Mouse (Mus musculus): ENCODE measurements around the gene Kcnj10. TPM values are rescaled to one million over a fixed set of nuclear protein-coding genes. Genes with fewer than 3 reads are reported as not detected.
A peak's percentile ranks its signal among the peaks of the same experiment; 100 is the strongest.

The Kcnj10 gene
- polyA plus RNA-seq, 1 experiment from 2014 or later, result 2.5 TPM

DNA sequence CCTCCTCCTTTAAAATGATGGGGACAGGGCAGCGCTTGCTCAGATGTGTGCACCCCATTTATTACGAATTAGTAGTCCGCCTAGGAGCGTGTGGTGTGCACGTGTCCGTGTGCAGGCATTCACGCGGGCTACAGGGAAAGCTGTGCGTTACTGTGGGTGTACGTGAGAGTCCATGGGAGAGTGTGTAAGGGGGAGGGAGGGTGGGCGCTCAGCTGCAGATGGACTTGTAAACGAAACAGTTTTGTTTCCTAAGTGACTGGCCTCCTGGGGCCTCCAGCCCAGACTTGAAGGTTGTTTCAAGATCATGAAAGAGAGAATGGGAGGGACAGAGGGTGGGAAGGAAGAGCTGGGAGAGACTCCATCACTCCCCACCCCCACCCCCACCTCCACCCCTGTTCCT is 39.8 kb upstream of the Kcnj10 start:
- H3K27me3 ChIP-seq (ENCODE audit: control insufficient read depth, insufficient read depth, low read depth, low read length), result no peaks in the 10 kb centered on the region
- no peaks in the 10 kb centered on the region for H3K36me3 ChIP-seq (ENCODE audit: control insufficient read depth, insufficient read depth, low read length)
- H3K27ac ChIP-seq (ENCODE audit: low read length), result peak overlapping the region; percentile 38; the same call in 1 of the 2 replicates
- H3K4me1 ChIP-seq (ENCODE audit: control insufficient read depth, insufficient read depth, low read length), result peaks cover 9% of the 10 kb centered on the region
- no peak overlapping the region for H3K9ac ChIP-seq (ENCODE audit: low read depth, low read length)
- no peak overlapping the region for H3K4me3 ChIP-seq (ENCODE audit: low read depth, low read length)
- WGBS, result 40% methylated on average over 12 of the region's 12 CpGs
- no peak overlapping the region for H3K4me2 ChIP-seq (ENCODE audit: low read length)
- H3K9me3 ChIP-seq (replicated peaks; ENCODE audit: control insufficient read depth, low read length, poor library complexity, severe bottlenecking), result no peaks in the 10 kb centered on the region
- ATAC-seq, result peak; percentile 31; the same call in 1 of the 2 replicates

DNA sequence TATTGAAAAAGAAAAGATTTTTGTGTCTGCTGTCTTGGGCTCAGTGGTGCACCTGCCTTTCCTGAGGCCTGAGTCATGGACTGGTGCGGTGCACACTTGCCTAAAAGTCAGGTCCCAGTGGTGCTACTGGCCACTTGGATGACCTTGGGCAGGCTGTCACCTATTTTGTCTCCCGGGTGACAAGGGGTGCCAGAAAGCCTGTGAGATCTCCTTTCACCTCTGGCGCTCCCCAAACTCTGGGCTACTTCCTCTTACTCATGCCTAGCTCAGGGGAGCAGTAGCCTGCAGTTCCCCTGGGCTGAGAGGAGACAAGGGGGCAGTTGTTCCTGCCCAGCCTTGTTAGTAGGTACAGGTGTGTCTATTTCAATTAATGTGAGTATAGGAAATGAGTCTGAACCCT is 38.7 kb upstream of the Kcnj10 start:
- Histone ChIP-seq H3K27me3 (ENCODE audit: control insufficient read depth, insufficient read depth, low read depth, low read length) (no peaks in the 10 kb centered on the region), H3K9ac (ENCODE audit: low read depth, low read length) (no peak overlapping the region), H3K27ac (ENCODE audit: low read length) (no peak overlapping the region), H3K4me1 (ENCODE audit: control insufficient read depth, insufficient read depth, low read length) (peaks cover 9% of the 10 kb centered on the region), H3K4me3 (ENCODE audit: low read depth, low read length) (no peak overlapping the region), H3K9me3 (replicated peaks; ENCODE audit: control insufficient read depth, low read length, poor library complexity, severe bottlenecking) (no peaks in the 10 kb centered on the region), H3K36me3 (ENCODE audit: control insufficient read depth, insufficient read depth, low read length) (no peaks in the 10 kb centered on the region), H3K4me2 (ENCODE audit: low read length) (no peak overlapping the region)
- no peak for ATAC-seq
- WGBS, result 59% methylated on average over 3 of the region's 3 CpGs

GRCm38 (mm10) chr1:172302851-172303250 is 38.2 kb upstream of the Kcnj10 start:
- Histone ChIP-seq H3K9me3 (replicated peaks; ENCODE audit: control insufficient read depth, low read length, poor library complexity, severe bottlenecking) (no peaks in the 10 kb centered on the region), H3K27ac (ENCODE audit: low read length) (no peak overlapping the region), H3K27me3 (ENCODE audit: control insufficient read depth, insufficient read depth, low read depth, low read length) (no peaks in the 10 kb centered on the region), H3K9ac (ENCODE audit: low read depth, low read length) (no peak overlapping the region), H3K4me3 (ENCODE audit: low read depth, low read length) (no peak overlapping the region), H3K36me3 (ENCODE audit: control insufficient read depth, insufficient read depth, low read length) (no peaks in the 10 kb centered on the region), H3K4me2 (ENCODE audit: low read length) (no peak overlapping the region), H3K4me1 (ENCODE audit: control insufficient read depth, insufficient read depth, low read length) (peaks cover 11% of the 10 kb centered on the region)
- no peak for ATAC-seq
- WGBS, result 12% methylated on average over 6 of the region's 6 CpGs

DNA sequence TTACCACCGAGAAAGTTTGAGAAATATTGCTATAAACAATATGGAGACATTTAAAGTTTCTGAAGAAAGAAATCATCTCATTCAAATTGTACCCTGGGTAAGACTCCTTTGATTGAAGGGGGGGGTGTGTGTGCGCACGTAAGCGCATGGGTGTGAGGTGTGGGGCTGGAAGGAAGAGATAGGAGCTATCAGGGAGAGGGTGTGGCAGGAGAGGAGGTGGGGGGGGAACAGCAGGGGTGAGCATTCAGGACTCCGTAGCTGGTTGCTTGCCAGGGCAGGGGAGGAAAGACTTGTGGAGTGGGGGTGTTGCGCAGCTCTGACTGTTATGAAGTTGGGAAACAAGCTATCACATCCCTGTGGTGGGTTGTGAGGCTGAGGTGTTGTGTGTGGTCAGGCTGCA is 36.6 kb upstream of the Kcnj10 start:
- WGBS, result 74% methylated on average over 6 of the region's 6 CpGs
- H3K9me3 ChIP-seq (replicated peaks; ENCODE audit: control insufficient read depth, low read length, poor library complexity, severe bottlenecking), result no peaks in the 10 kb centered on the region
- H3K27me3 ChIP-seq (ENCODE audit: control insufficient read depth, insufficient read depth, low read depth, low read length), result no peaks in the 10 kb centered on the region
- H3K9ac ChIP-seq (ENCODE audit: low read depth, low read length), result no peak overlapping the region
- peaks cover 12% of the 10 kb centered on the region for H3K4me1 ChIP-seq (ENCODE audit: control insufficient read depth, insufficient read depth, low read length)
- no peak for ATAC-seq
- H3K27ac ChIP-seq (ENCODE audit: low read length), result no peak overlapping the region
- H3K4me3 ChIP-seq (ENCODE audit: low read depth, low read length), result no peak overlapping the region
- no peak overlapping the region for H3K4me2 ChIP-seq (ENCODE audit: low read length)
- no peaks in the 10 kb centered on the region for H3K36me3 ChIP-seq (ENCODE audit: control insufficient read depth, insufficient read depth, low read length)

- Histone ChIP-seq H3K9ac (ENCODE audit: low read depth, low read length) (no peak overlapping the region), H3K4me1 (ENCODE audit: control insufficient read depth, insufficient read depth, low read length) (peaks cover 18% of the 10 kb centered on the region), H3K9me3 (replicated peaks; ENCODE audit: control insufficient read depth, low read length, poor library complexity, severe bottlenecking) (no peaks in the 10 kb centered on the region), H3K27me3 (ENCODE audit: control insufficient read depth, insufficient read depth, low read depth, low read length) (no peaks in the 10 kb centered on the region), H3K4me3 (ENCODE audit: low read depth, low read length) (no peak overlapping the region), H3K4me2 (ENCODE audit: low read length) (no peak overlapping the region), H3K36me3 (ENCODE audit: control insufficient read depth, insufficient read depth, low read length) (no peaks in the 10 kb centered on the region), H3K27ac (ENCODE audit: low read length) (no peak overlapping the region)
- no peak for ATAC-seq
- 98% methylated on average over 2 of the region's 2 CpGs for WGBS
These were observed 35.9 kb upstream of the Kcnj10 start for GRCm38 (mm10) chr1:172305153-172305552.

DNA sequence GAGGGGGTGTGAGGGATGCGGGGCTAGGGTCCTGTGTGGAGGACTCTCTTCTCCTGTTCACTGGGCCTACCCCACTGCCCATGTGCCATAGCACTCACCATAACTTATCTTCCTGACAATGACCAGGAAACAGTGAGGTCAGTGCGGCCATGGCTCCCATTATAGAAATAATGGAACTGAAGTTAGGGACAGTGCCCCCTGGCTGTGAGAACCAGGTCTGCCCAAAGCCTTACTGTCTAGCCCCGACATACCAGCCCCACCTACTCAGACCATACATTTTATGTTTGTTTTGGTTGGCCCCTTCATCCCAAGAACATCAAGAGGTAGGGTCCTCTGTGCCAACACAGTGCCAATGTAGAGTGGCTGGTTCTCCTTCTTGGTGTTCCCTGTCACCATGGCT is 35.4 kb upstream of the Kcnj10 start:
- Histone ChIP-seq H3K9ac (ENCODE audit: low read depth, low read length) (no peak overlapping the region), H3K27ac (ENCODE audit: low read length) (no peak overlapping the region), H3K4me3 (ENCODE audit: low read depth, low read length) (no peak overlapping the region), H3K4me1 (ENCODE audit: control insufficient read depth, insufficient read depth, low read length) (peaks cover 20% of the 10 kb centered on the region), H3K4me2 (ENCODE audit: low read length) (no peak overlapping the region), H3K27me3 (ENCODE audit: control insufficient read depth, insufficient read depth, low read depth, low read length) (no peaks in the 10 kb centered on the region), H3K36me3 (ENCODE audit: control insufficient read depth, insufficient read depth, low read length) (no peaks in the 10 kb centered on the region), H3K9me3 (replicated peaks; ENCODE audit: control insufficient read depth, low read length, poor library complexity, severe bottlenecking) (no peaks in the 10 kb centered on the region)
- 78% methylated on average over 3 of the region's 3 CpGs for WGBS
- ATAC-seq, result no peak

DNA sequence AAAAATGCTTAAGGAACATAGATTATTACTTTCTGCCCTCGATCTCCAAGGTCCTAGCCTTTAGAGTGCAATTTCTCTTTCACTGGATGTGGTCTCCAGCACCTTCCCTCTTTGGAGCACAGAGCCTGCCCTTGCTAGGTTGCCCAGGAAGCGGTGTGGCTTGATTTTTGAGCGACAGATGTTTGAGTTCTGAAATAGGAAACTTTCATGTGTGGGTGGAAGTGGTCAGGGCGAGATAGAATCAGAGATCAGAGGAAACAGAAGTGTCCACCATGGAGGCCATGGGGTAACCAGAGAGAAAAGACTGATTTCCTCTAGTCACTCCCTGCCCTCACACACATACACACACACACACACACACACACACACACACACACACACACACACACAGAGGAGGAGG is 34.8 kb upstream of the Kcnj10 start:
- Histone ChIP-seq H3K9me3 (replicated peaks; ENCODE audit: control insufficient read depth, low read length, poor library complexity, severe bottlenecking) (no peaks in the 10 kb centered on the region), H3K27me3 (ENCODE audit: control insufficient read depth, insufficient read depth, low read depth, low read length) (no peaks in the 10 kb centered on the region), H3K4me3 (ENCODE audit: low read depth, low read length) (no peak overlapping the region), H3K4me2 (ENCODE audit: low read length) (no peak overlapping the region), H3K36me3 (ENCODE audit: control insufficient read depth, insufficient read depth, low read length) (no peaks in the 10 kb centered on the region), H3K27ac (ENCODE audit: low read length) (no peak overlapping the region), H3K9ac (ENCODE audit: low read depth, low read length) (no peak overlapping the region), H3K4me1 (ENCODE audit: control insufficient read depth, insufficient read depth, low read length) (peaks cover 21% of the 10 kb centered on the region)
- 92% methylated on average over 4 of the region's 4 CpGs for WGBS
- no peak for ATAC-seq

DNA sequence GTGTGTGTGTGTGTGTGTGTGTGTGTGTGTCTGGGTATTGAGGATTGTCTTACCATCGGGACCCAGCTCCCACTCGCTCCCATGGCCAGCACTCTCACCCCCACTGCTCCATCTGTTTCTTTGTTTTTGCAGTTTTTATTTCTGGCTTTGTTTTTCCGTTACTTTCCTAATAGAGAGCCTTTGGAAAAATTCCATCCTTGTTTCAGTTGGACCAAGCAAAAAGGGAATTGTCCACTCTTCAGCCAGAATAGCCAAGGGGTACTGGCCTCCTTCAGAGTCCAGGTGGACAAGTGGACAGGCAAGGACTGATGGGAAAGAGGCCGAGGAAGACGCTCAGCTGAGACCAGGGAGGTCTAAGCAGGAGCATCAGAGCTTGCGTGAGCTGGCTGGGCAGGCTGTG is 34.1 kb upstream of the Kcnj10 start:
- no peak overlapping the region for H3K4me2 ChIP-seq (ENCODE audit: low read length)
- H3K9ac ChIP-seq (ENCODE audit: low read depth, low read length), result no peak overlapping the region
- peaks cover 24% of the 10 kb centered on the region for H3K4me1 ChIP-seq (ENCODE audit: control insufficient read depth, insufficient read depth, low read length)
- no peaks in the 10 kb centered on the region for H3K27me3 ChIP-seq (ENCODE audit: control insufficient read depth, insufficient read depth, low read depth, low read length)
- 74% methylated on average over 6 of the region's 6 CpGs for WGBS
- H3K36me3 ChIP-seq (ENCODE audit: control insufficient read depth, insufficient read depth, low read length), result no peaks in the 10 kb centered on the region
- no peak for ATAC-seq
- no peaks in the 10 kb centered on the region for H3K9me3 ChIP-seq (replicated peaks; ENCODE audit: control insufficient read depth, low read length, poor library complexity, severe bottlenecking)
- H3K27ac ChIP-seq (ENCODE audit: low read length), result peak overlapping the region; percentile 53
- no peak overlapping the region for H3K4me3 ChIP-seq (ENCODE audit: low read depth, low read length)

GRCm38 (mm10) chr1:172307936-172308335 is 33.1 kb upstream of the Kcnj10 start:
- ATAC-seq, result no peak
- Histone ChIP-seq H3K4me3 (ENCODE audit: low read depth, low read length) (no peak overlapping the region), H3K27ac (ENCODE audit: low read length) (peak overlapping the region; percentile 13; the same call in 1 of the 2 replicates), H3K9me3 (replicated peaks; ENCODE audit: control insufficient read depth, low read length, poor library complexity, severe bottlenecking) (no peaks in the 10 kb centered on the region), H3K36me3 (ENCODE audit: control insufficient read depth, insufficient read depth, low read length) (no peaks in the 10 kb centered on the region), H3K27me3 (ENCODE audit: control insufficient read depth, insufficient read depth, low read depth, low read length) (no peaks in the 10 kb centered on the region), H3K9ac (ENCODE audit: low read depth, low read length) (no peak overlapping the region), H3K4me1 (ENCODE audit: control insufficient read depth, insufficient read depth, low read length) (peaks cover 27% of the 10 kb centered on the region), H3K4me2 (ENCODE audit: low read length) (no peak overlapping the region)
- 62% methylated on average over 10 of the region's 10 CpGs for WGBS

DNA sequence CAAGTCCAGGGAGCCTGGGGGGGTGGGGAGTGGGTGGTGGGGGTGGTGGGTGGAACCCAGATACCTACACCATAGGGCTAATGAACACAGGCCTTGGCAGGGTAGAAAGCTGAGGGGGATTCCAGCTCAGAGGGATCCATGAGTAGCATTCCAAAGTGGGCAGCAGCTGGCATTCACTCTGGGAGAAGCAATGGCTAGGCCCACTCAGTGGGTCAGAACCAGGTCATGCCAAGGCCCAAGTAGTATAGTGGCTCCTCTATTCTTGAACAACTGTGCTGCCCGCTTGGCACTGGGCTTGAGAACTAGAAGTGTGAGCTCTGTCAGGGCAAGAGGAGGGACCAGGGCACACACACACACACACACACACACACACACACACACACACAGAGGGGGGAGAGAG is 32.6 kb upstream of the Kcnj10 start:
- Histone ChIP-seq H3K36me3 (ENCODE audit: control insufficient read depth, insufficient read depth, low read length) (no peaks in the 10 kb centered on the region), H3K9ac (ENCODE audit: low read depth, low read length) (no peak overlapping the region), H3K4me2 (ENCODE audit: low read length) (no peak overlapping the region), H3K4me1 (ENCODE audit: control insufficient read depth, insufficient read depth, low read length) (peaks cover 32% of the 10 kb centered on the region), H3K4me3 (ENCODE audit: low read depth, low read length) (no peak overlapping the region), H3K27ac (ENCODE audit: low read length) (no peak overlapping the region), H3K9me3 (replicated peaks; ENCODE audit: control insufficient read depth, low read length, poor library complexity, severe bottlenecking) (no peaks in the 10 kb centered on the region), H3K27me3 (ENCODE audit: control insufficient read depth, insufficient read depth, low read depth, low read length) (no peaks in the 10 kb centered on the region)
- no peak for ATAC-seq
- WGBS, result 82% methylated on average over 1 of the region's 1 CpGs

Data from midbrain, embryonic 16.5 days (tissue).